Mouse (Mus musculus) adrenal gland, postnatal 4 days (tissue): Measurements from ENCODE around the gene Nt5c3b. TPM values are rescaled to one million over a fixed set of nuclear protein-coding genes. Genes with fewer than 3 reads are reported as not detected.

Experiments used
- DNase-seq, 2 experiments: peaks; one replicate each; pipeline ENCODE4 v3.0.0; 2021 to 2022; ENCODE audit warnings: low spot score in 2 of 2, mixed read lengths in 2 of 2
- long read RNA-seq, 2 experiments: library from polyadenylated mRNA; stranded (forward); transcript quantifications; one replicate each; pipeline ENCODE4 v2.0.0; 2021
- total RNA-seq, 2 experiments: library from RNA; stranded (reverse); gene quantifications; 2 replicates each; pipeline ENCODE4 v1.2.3; 2021

Gene Nt5c3b
- total RNA-seq: 10 to 100 TPM; 82.4 to 84.5 TPM
- long read RNA-seq, experiment 1, transcript Nt5c3b-201 (9 exons, 1,399 nt): major isoform, 62 of 95 reads
- long read RNA-seq, experiment 1, transcript Nt5c3b-203 (8 exons, 1,348 nt): minor isoform, 9 of 95 reads
- long read RNA-seq, experiment 1, partial matches to known transcripts: 1 of 95 reads
- long read RNA-seq, experiment 1, other reads (novel, unspliced or antisense): 22 of 95 reads
- long read RNA-seq, experiment 2, transcript Nt5c3b-201 (9 exons, 1,399 nt): major isoform, 60 of 96 reads
- long read RNA-seq, experiment 2, transcript Nt5c3b-203 (8 exons, 1,348 nt): minor isoform, 10 of 96 reads
- long read RNA-seq, experiment 2, partial matches to known transcripts: 3 of 96 reads
- long read RNA-seq, experiment 2, other reads (novel, unspliced or antisense): 17 of 96 reads

- DNase-seq: no peak
Observed at GRCm38 (mm10) chr11:100441797-100442196, at the start of gene Nt5c3b, which contains the start of gene Klhl10. TSS of gene Nt5c3b (minus strand) at chr11:100441808. TSS of gene Klhl10 (plus strand) at chr11:100441917.

GRCm38 (mm10) chr11:100490951-100491350 is 49.3 kb upstream of the Nt5c3b start:
- DNase-seq: no peak

- no peak for DNase-seq
Observed at GRCm38 (mm10) chr11:100485801-100486538, 44.4 kb upstream of the Nt5c3b start.

GRCm38 (mm10) chr11:100484461-100484860 is 42.9 kb upstream of the Nt5c3b start:
- DNase-seq: no peak

GRCm38 (mm10) chr11:100479152-100479551 is 37.5 kb upstream of the Nt5c3b start:
- DNase-seq: no peak

GRCm38 (mm10) chr11:100476281-100476680 is 34.7 kb upstream of the Nt5c3b start:
- DNase-seq: no peak

- DNase-seq: no peak
Observed at GRCm38 (mm10) chr11:100472935-100473295, 31.3 kb upstream of the Nt5c3b start.

- DNase-seq: peak; percentile 84 to 88
Observed at GRCm38 (mm10) chr11:100472197-100472934, 30.8 kb upstream of the Nt5c3b start, which contains the start of gene Klhl11. TSS of gene Klhl11 (minus strand) at chr11:100472741.

- DNase-seq: no peak
Observed at GRCm38 (mm10) chr11:100471352-100472196, 30.0 kb upstream of the Nt5c3b start.

- DNase-seq: no peak
Observed at GRCm38 (mm10) chr11:100465833-100466232, 24.2 kb upstream of the Nt5c3b start.

GRCm38 (mm10) chr11:100465229-100465792 is 23.7 kb upstream of the Nt5c3b start:
- DNase-seq: no peak

- DNase-seq: no peak
Observed at GRCm38 (mm10) chr11:100462699-100463098, 21.1 kb upstream of the Nt5c3b start.

GRCm38 (mm10) chr11:100457711-100458110 is 16.1 kb upstream of the Nt5c3b start:
- DNase-seq: no peak

GRCm38 (mm10) chr11:100457247-100457646 is 15.6 kb upstream of the Nt5c3b start:
- no peak for DNase-seq

- no peak for DNase-seq
Observed at GRCm38 (mm10) chr11:100442625-100443024, 1.0 kb upstream of the Nt5c3b start.

GRCm38 (mm10) chr11:100440691-100441522 is 701 bp downstream of the Nt5c3b start:
- DNase-seq: peak; percentile 69 to 78

GRCm38 (mm10) chr11:100437901-100438300 is 3.7 kb downstream of the Nt5c3b start:
- no peak for DNase-seq

- no peak for DNase-seq
Observed at GRCm38 (mm10) chr11:100435678-100436246, 5.8 kb downstream of the Nt5c3b start.

GRCm38 (mm10) chr11:100432002-100432401 is 9.6 kb downstream of the Nt5c3b start:
- DNase-seq: no peak
